In the genomic region with DNA sequence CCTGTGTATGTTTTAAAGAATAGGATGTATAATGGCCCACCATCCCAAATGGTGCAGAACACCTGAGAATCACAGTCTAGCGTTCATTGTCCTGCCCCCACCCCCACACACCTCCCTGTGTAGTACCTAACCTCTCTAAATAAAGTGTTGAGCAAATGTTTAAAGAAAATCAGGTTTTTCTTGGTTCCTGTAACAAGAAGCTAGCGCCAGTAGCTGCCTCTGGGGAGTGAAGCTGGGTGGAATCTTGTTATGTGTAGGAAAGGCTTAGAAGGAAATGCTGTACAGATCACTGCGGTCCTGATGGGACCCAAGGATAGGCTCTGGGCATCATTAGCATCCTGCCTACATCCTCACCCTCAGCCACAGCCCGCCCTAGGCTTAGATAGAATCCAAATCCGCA, we compare ENCODE assay signal across 13 mouse cellular contexts. TPM values are rescaled to one million over a fixed set of nuclear protein-coding genes. Genes with fewer than 3 reads are reported as not detected.
DNase-seq lines count a peak whose midpoint lies in the region; ATAC-seq and TF ChIP-seq lines count a peak whose summit lies in the region.
"Had no signal": no experiment of that assay in that cellular context is flagged by ENCODE, and none has a peak within 500 bp of the region (broad histone marks: within the 10 kb centered on the region; RNA-seq: fewer than 3 reads in every experiment).

No protein-coding gene starts in this region.

- H3K36me3 ChIP-seq in liver, adult 2 months (ENCODE audit: control insufficient read depth, insufficient read depth, low read length), result no peaks in the 10 kb centered on the region
- no peaks in the 10 kb centered on the region for H3K36me3 ChIP-seq in liver, embryonic 12.5 days
- no peaks in the 10 kb centered on the region for H3K36me3 ChIP-seq in forebrain, embryonic 15.5 days
- H3K36me3 ChIP-seq in lung, postnatal 0 days (ENCODE audit: insufficient read depth, low read length), result no peaks in the 10 kb centered on the region
- H3K36me3 ChIP-seq: embryonic facial prominence, embryonic 13.5 days; limb, embryonic 15.5 days had no signal

- H3K9ac ChIP-seq in liver, adult 2 months (ENCODE audit: low read depth, low read length), result no peak overlapping the region
- H3K9ac ChIP-seq in liver, embryonic 12.5 days, result no peak overlapping the region
- H3K9ac ChIP-seq in forebrain, embryonic 15.5 days (replicated peaks), result no peak overlapping the region
- H3K9ac ChIP-seq in lung, postnatal 0 days (replicated peaks; ENCODE audit: low read depth), result no peak overlapping the region
- H3K9ac ChIP-seq: embryonic facial prominence, embryonic 13.5 days; limb, embryonic 15.5 days had no signal

- peaks cover 17% of the 10 kb centered on the region for H3K4me1 ChIP-seq in liver, adult 2 months (ENCODE audit: control insufficient read depth, insufficient read depth, low read length)
- peaks cover 11% of the 10 kb centered on the region for H3K4me1 ChIP-seq in liver, embryonic 12.5 days
- H3K4me1 ChIP-seq in forebrain, embryonic 15.5 days, result peaks cover 66% of the 10 kb centered on the region
- peaks cover 20% of the 10 kb centered on the region; the same call in 1 of the 2 replicates for H3K4me1 ChIP-seq in lung, postnatal 0 days (ENCODE audit: insufficient read depth, low read depth, low read length)
- peaks cover 27% of the 10 kb centered on the region for H3K4me1 ChIP-seq in olfactory bulb, adult 2 months (ENCODE audit: control insufficient read depth, insufficient read depth, low read length)
- peaks cover 12% of the 10 kb centered on the region; the same call in 1 of the 2 replicates for H3K4me1 ChIP-seq in cerebellum, adult 2 months (ENCODE audit: control insufficient read depth, insufficient read depth, low read length)

- H3K79me2 ChIP-seq in liver, adult 2 months (ENCODE audit: control insufficient read depth, insufficient read depth, low read length), result no peaks in the 10 kb centered on the region

- TF ChIP-seq CTCF in liver, adult 2 months (IDR thresholded peaks at IDR 0.05; ENCODE audit: low read depth, low read length), result no peak
- no peak for TF ChIP-seq CTCF in lung, postnatal 0 days (IDR thresholded peaks at IDR 0.05)
- no peak for TF ChIP-seq CTCF in olfactory bulb, adult 2 months (IDR thresholded peaks at IDR 0.05; ENCODE audit: insufficient read depth, low read depth, low read length)
- TF ChIP-seq CTCF in cerebellum, adult 2 months (IDR thresholded peaks at IDR 0.05; ENCODE audit: borderline replicate concordance, insufficient read depth, low read depth, low read length), result no peak

- ATAC-seq in liver, embryonic 12.5 days, result no peak
- ATAC-seq in forebrain, embryonic 15.5 days (replicated peaks), result no peak
- peak; percentile 86 for ATAC-seq in lung, postnatal 0 days

- H3K4me2 ChIP-seq in liver, embryonic 12.5 days, result no peak overlapping the region
- no peak overlapping the region for H3K4me2 ChIP-seq in forebrain, embryonic 15.5 days (replicated peaks)
- H3K4me2 ChIP-seq in lung, postnatal 0 days (replicated peaks; ENCODE audit: low read depth, low read length), result no peak overlapping the region
- H3K4me2 ChIP-seq: embryonic facial prominence, embryonic 13.5 days; limb, embryonic 15.5 days had no signal

- WGBS in liver, adult 2 months, result 36% methylated on average over 5 of the region's 5 CpGs
- WGBS in liver, embryonic 12.5 days (ENCODE audit: insufficient replicate concordance), result 51% methylated on average over 5 of the region's 5 CpGs
- 70% methylated on average over 5 of the region's 5 CpGs for WGBS in forebrain, embryonic 15.5 days
- 49% methylated on average over 5 of the region's 5 CpGs for WGBS in lung, postnatal 0 days
- WGBS in olfactory bulb, adult 2 months, result 64% methylated on average over 5 of the region's 5 CpGs
- WGBS in cerebellum, adult 2 months, result 85% methylated on average over 5 of the region's 5 CpGs

- no peak for DNase-seq in liver, adult 2 months (ENCODE audit: extremely low read depth, low read depth, low spot score)
- peak; percentile 79 for DNase-seq in lung, postnatal 0 days (ENCODE audit: low spot score)
- DNase-seq in heart, adult 9 months (ENCODE audit: low spot score in 2 of 2), result no peak
- no peak for DNase-seq in adrenal gland, postnatal 14 days
- no peak for DNase-seq in cerebellum, adult 2 months
- DNase-seq: heart, adult 18-20 months; kidney, postnatal 14 days had no signal

- TF ChIP-seq POLR2A in liver, adult 2 months (IDR thresholded peaks at IDR 0.05; ENCODE audit: extremely low read depth, insufficient read depth, low read length), result no peak
- TF ChIP-seq POLR2A in olfactory bulb, adult 2 months (IDR thresholded peaks at IDR 0.05; ENCODE audit: insufficient read depth, low read depth, low read length), result no peak
- no peak for TF ChIP-seq POLR2A in cerebellum, adult 2 months (IDR thresholded peaks at IDR 0.05; ENCODE audit: borderline replicate concordance, insufficient read depth, low read length)

- TF ChIP-seq EP300 in lung, postnatal 0 days (IDR thresholded peaks at IDR 0.05), result no peak

- H3K27ac ChIP-seq in liver, adult 2 months (replicated peaks; ENCODE audit: insufficient read depth, low read depth, low read length), result peak overlapping the region; percentile 18; the same call in 1 of the 2 replicates
- no peak overlapping the region for H3K27ac ChIP-seq in liver, embryonic 12.5 days
- peak overlapping the region; percentile 74 for H3K27ac ChIP-seq in forebrain, embryonic 15.5 days (replicated peaks)
- peak overlapping the region; percentile 54 for H3K27ac ChIP-seq in lung, postnatal 0 days (ENCODE audit: low read length)
- peak overlapping the region; percentile 19; the same call in 1 of the 2 replicates for H3K27ac ChIP-seq in olfactory bulb, adult 2 months (ENCODE audit: insufficient read depth, low read depth, low read length)
- H3K27ac ChIP-seq in cerebellum, adult 2 months (ENCODE audit: insufficient read depth, low read length), result no peak overlapping the region
- H3K27ac ChIP-seq: embryonic facial prominence, embryonic 13.5 days; limb, embryonic 15.5 days had no signal

- H3K4me3 ChIP-seq in liver, adult 2 months (ENCODE audit: insufficient read depth, low read depth, low read length), result no peak overlapping the region
- H3K4me3 ChIP-seq in liver, embryonic 12.5 days, result no peak overlapping the region
- no peak overlapping the region for H3K4me3 ChIP-seq in forebrain, embryonic 15.5 days
- no peak overlapping the region for H3K4me3 ChIP-seq in lung, postnatal 0 days (ENCODE audit: low read depth, low read length)
- no peak overlapping the region for H3K4me3 ChIP-seq in olfactory bulb, adult 2 months (ENCODE audit: insufficient read depth, low read depth, low read length)
- no peak overlapping the region for H3K4me3 ChIP-seq in cerebellum, adult 2 months (replicated peaks; ENCODE audit: insufficient read depth, low read depth, low read length)
- H3K4me3 ChIP-seq: embryonic facial prominence, embryonic 13.5 days; limb, embryonic 15.5 days had no signal

- H3K9me3 ChIP-seq in liver, embryonic 12.5 days (replicated peaks), result no peaks in the 10 kb centered on the region
- no peaks in the 10 kb centered on the region for H3K9me3 ChIP-seq in forebrain, embryonic 15.5 days
- no peaks in the 10 kb centered on the region for H3K9me3 ChIP-seq in lung, postnatal 0 days (ENCODE audit: low read length)
- H3K9me3 ChIP-seq: embryonic facial prominence, embryonic 13.5 days; limb, embryonic 15.5 days had no signal

- H3K27me3 ChIP-seq in liver, adult 2 months (ENCODE audit: control insufficient read depth, insufficient read depth, low read length), result no peaks in the 10 kb centered on the region
- peaks cover 76% of the 10 kb centered on the region for H3K27me3 ChIP-seq in liver, embryonic 12.5 days (replicated peaks)
- no peaks in the 10 kb centered on the region for H3K27me3 ChIP-seq in forebrain, embryonic 15.5 days
- no peaks in the 10 kb centered on the region for H3K27me3 ChIP-seq in lung, postnatal 0 days (replicated peaks; ENCODE audit: insufficient read depth, low read length)
- no peaks in the 10 kb centered on the region for H3K27me3 ChIP-seq in cerebellum, adult 2 months (ENCODE audit: control insufficient read depth, insufficient read depth, low read length)

RNA-seq across cellular contexts. Expression of a gene that starts 7.5 kb away (rescaled TPM):
- 238 and 251 TPM in 2 replicates for total RNA-seq in liver, adult 2 months (2014; rRNA removed)
- 219 and 222 TPM in 2 replicates for polyA plus RNA-seq in liver, adult 2 months (2012; rRNA removed)
- 6.7 and 7.2 TPM in 2 replicates for polyA plus RNA-seq in liver, embryonic 12.5 days (2016; fragmentation: Nextera tagmentation; extraction: Ambion mirVana)
- polyA plus RNA-seq in forebrain, embryonic 15.5 days (2015; fragmentation: Nextera tagmentation; extraction: Ambion mirVana), result 10.2 and 11.2 TPM in 2 replicates
- polyA plus RNA-seq in lung, postnatal 0 days (2015; fragmentation: Nextera tagmentation; extraction: Ambion mirVana), result 0.23 and 0.40 TPM in 2 replicates
- not detected in 2 replicates for polyA plus RNA-seq in olfactory bulb, adult 2 months (2012; ENCODE audit: insufficient read depth, insufficient read length, low replicate concordance, missing spikeins)
- total RNA-seq in adrenal gland, postnatal 14 days (2021), result 3.7 and 21.3 TPM in 2 replicates
- polyA plus RNA-seq in cerebellum, adult 2 months (2012; rRNA removed), result 6.8 and 9.0 TPM in 2 replicates
- total RNA-seq: hematopoietic stem cell, adult 5-6 weeks had no signal

RNA-seq across cellular contexts. Expression of a gene that starts 29.2 kb away (rescaled TPM):
- not detected in 2 replicates for total RNA-seq in liver, adult 2 months (2014; rRNA removed)
- polyA plus RNA-seq in liver, adult 2 months (2012; rRNA removed), result not detected in 2 replicates
- 0.05 TPM in 1 of 2 replicates, not detected in the other for polyA plus RNA-seq in liver, embryonic 12.5 days (2016; fragmentation: Nextera tagmentation; extraction: Ambion mirVana)
- 243 and 249 TPM in 2 replicates for polyA plus RNA-seq in forebrain, embryonic 15.5 days (2015; fragmentation: Nextera tagmentation; extraction: Ambion mirVana)
- 0.04 and 0.06 TPM in 2 replicates for polyA plus RNA-seq in lung, postnatal 0 days (2015; fragmentation: Nextera tagmentation; extraction: Ambion mirVana)
- 109 TPM in 1 of 2 replicates, not detected in the other for polyA plus RNA-seq in olfactory bulb, adult 2 months (2012; ENCODE audit: insufficient read depth, insufficient read length, low replicate concordance, missing spikeins)
- 3.5 and 3.8 TPM in 2 replicates for total RNA-seq in adrenal gland, postnatal 14 days (2021)
- 71.0 and 76.9 TPM in 2 replicates for polyA plus RNA-seq in cerebellum, adult 2 months (2012; rRNA removed)
- total RNA-seq: hematopoietic stem cell, adult 5-6 weeks had no signal

Comparison
In these comparisons a context has a peak if more than half of its experiments do, and no peak if none do; other contexts are left out.
1. H3K27ac ChIP-seq: peak in liver, adult 2 months (single experiment), forebrain, embryonic 15.5 days (single experiment), lung, postnatal 0 days (single experiment) and olfactory bulb, adult 2 months (single experiment); none in liver, embryonic 12.5 days (single experiment) and cerebellum, adult 2 months (single experiment).
2. RNA of a gene that starts 7.5 kb away (polyA plus RNA-seq): 219 to 222 TPM in liver, adult 2 months; 10.2 to 11.2 TPM in forebrain, embryonic 15.5 days, 6.8 to 9.0 TPM in cerebellum, adult 2 months, 6.7 to 7.2 TPM in liver, embryonic 12.5 days, 0.23 to 0.40 TPM in lung, postnatal 0 days and not detected in olfactory bulb, adult 2 months; every median in the first group is over 10 times any median in the second.
3. RNA of a gene that starts 29.2 kb away (polyA plus RNA-seq): 243 to 249 TPM in forebrain, embryonic 15.5 days, 109 TPM in olfactory bulb, adult 2 months and 71.0 to 76.9 TPM in cerebellum, adult 2 months; 0.04 to 0.06 TPM in lung, postnatal 0 days, 0.05 TPM in liver, embryonic 12.5 days and not detected in liver, adult 2 months; every median in the first group is over 10 times any median in the second.